Mouse (Mus musculus) lung, postnatal 0 days (tissue): Measurements from ENCODE around the gene Cacna2d2. TPM values are rescaled to one million over a fixed set of nuclear protein-coding genes. Genes with fewer than 3 reads are reported as not detected.

Experiments used
- ATAC-seq: fragments of 200-750 bp; cut with Nextera tagmentation; 2 replicates; pipeline ENCODE4 v1.8.0; 2017; ENCODE audit warnings: moderate library complexity
- DNase-seq: peaks from one replicate; pipeline ENCODE4 v3.0.0-alpha.2; 2016; ENCODE audit warnings: low spot score
- H3K27ac ChIP-seq: fragments of 300-500 bp; sonication (generic); 2 replicates; pipeline ENCODE4 v1.5.1; 2014; ENCODE audit warnings: antibody characterized with exemption, mild to moderate bottlenecking, low read length, mixed read lengths
- H3K27me3 ChIP-seq: fragments of 300-500 bp; sonication (generic); replicated peaks from 2 replicates; pipeline ENCODE4 v1.6.1; 2014; ENCODE audit warnings: low read length, mixed read lengths; ENCODE audit not compliant: insufficient read depth
- H3K36me3 ChIP-seq: fragments of 300-500 bp; sonication (generic); 2 replicates; pipeline ENCODE4 v1.6.1; 2014; ENCODE audit warnings: low read length, mixed read lengths; ENCODE audit not compliant: insufficient read depth
- H3K4me1 ChIP-seq: fragments of 300-500 bp; sonication (generic); 2 replicates; pipeline ENCODE4 v1.6.1; 2014; ENCODE audit warnings: antibody characterized with exemption, low read depth, low read length, mixed read lengths; ENCODE audit not compliant: insufficient read depth
- H3K4me2 ChIP-seq: fragments of 300-500 bp; sonication (generic); replicated peaks from 2 replicates; pipeline ENCODE4 v1.6.1; 2014; ENCODE audit warnings: low read depth, mild to moderate bottlenecking, low read length, moderate library complexity, mixed read lengths
- H3K4me3 ChIP-seq: fragments of 300-500 bp; sonication (generic); 2 replicates; pipeline ENCODE4 v1.5.1; 2014; ENCODE audit warnings: low read depth, low read length
- H3K9ac ChIP-seq: fragments of 300-500 bp; sonication (generic); replicated peaks from 2 replicates; pipeline ENCODE4 v1.6.1; 2014; ENCODE audit warnings: low read depth, mild to moderate bottlenecking
- H3K9me3 ChIP-seq: fragments of 300-500 bp; sonication (generic); 2 replicates; pipeline ENCODE4 v1.6.1; 2016; ENCODE audit warnings: low read length, mixed read lengths
- CTCF ChIP-seq: IDR thresholded peaks from 2 replicates; pipeline ENCODE4 v1.5.1; 2016; ENCODE audit warnings: antibody characterized with exemption, mild to moderate bottlenecking
- EP300 ChIP-seq: IDR thresholded peaks from 2 replicates; pipeline ENCODE4 v1.6.1; 2016; ENCODE audit warnings: antibody characterized with exemption, mild to moderate bottlenecking, control low read depth
- WGBS: fragments of 180-500 bp; shearing (Covaris S2); extraction: QIAGEN DNeasy Blood & Tissue Kit; methylation state at CpG from one replicate; pipeline ENCODE4 v1.1.7; 2014; 5-methylcytosine and 5-hydroxymethylcytosine counted together
- polyA plus RNA-seq: library from polyadenylated mRNA; unstranded; fragments of >200 nt; fragmentation: Nextera tagmentation; extraction: Ambion mirVana; gene quantifications from 2 replicates; pipeline ENCODE4 v1.2.1, GENCODE M21; 2015

Cacna2d2 gene
- polyA plus RNA-seq, 1 experiment from 2014 or later = 0.04 TPM

DNA sequence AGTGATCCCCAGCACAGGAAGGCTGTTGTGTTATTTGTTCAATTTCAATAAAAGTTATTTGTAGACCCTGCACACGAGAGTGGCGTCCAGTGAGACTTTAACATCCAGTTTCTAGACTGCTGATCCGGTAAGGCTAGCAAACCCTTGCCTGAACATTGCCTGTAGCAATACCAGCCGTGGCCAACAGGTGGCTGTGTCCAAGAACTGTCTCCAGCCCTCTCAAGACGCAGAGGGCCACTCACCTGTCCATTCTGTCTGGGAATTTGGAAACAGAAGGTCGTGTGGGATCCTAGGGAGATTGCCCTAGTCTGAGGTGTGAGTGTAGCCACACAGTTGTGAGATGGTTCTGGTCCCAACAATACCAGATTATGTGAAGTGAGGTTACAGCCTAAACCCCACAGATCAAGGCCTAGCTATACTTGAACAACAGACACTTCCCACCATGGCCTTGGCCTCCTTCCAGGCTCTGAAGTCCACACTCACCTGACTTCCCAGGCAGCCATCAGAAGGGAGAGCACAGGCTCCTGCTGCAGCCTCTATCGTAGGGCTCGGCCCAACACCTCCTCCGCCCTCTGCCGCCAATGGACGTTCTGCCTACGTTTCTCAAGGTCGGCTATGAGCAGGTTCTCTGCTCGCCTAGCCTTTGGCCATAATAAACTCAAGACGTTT is 166.8 kb downstream of the Cacna2d2 start:
- peak; percentile 94 for TF ChIP-seq CTCF
- TF ChIP-seq EP300 = no peak
- peak; percentile 78 for DNase-seq
- 42% methylated on average over 15 of the region's 15 CpGs for WGBS
- Histone ChIP-seq H3K4me2 (peak overlapping the region; percentile 32), H3K27me3 (no peaks in the 10 kb centered on the region), H3K9ac (0 out of 2 replicates have a peak overlapping the region, but pooled peaks have one; percentile 30), H3K9me3 (no peaks in the 10 kb centered on the region), H3K27ac (peak overlapping the region; percentile 92), H3K4me1 (peaks cover 21% of the 10 kb centered on the region; the same call in 1 of the 2 replicates), H3K4me3 (no peak overlapping the region; the same call in 1 of the 2 replicates), H3K36me3 (peaks cover 5% of the 10 kb centered on the region; the same call in 1 of the 2 replicates)
- peak; percentile 11; the same call in 1 of the 2 replicates for ATAC-seq

DNA sequence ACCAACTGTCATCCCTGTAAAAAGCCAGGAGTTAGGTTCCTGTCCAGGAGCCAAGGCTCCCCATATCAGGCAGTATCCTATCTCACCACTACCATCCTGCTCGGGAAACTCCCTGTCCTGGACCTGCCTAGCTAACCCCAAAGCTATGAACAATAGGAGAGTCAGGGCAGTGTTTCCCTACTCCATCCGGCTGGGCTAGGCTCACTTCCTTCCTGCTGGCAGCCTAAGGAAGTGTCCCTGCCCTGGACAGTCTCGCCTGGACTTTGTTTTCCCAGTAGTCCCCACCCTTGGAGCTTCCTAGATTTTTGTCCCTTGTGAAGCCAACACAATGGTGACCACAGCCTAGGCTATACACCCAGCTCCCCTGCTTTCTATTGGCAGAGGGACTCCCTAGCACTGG is 167.4 kb downstream of the Cacna2d2 start:
- Histone ChIP-seq H3K36me3 (peaks cover under 1% of the 10 kb centered on the region; the same call in 1 of the 2 replicates), H3K4me1 (peaks cover 21% of the 10 kb centered on the region; the same call in 1 of the 2 replicates), H3K9me3 (no peaks in the 10 kb centered on the region), H3K4me3 (no peak overlapping the region), H3K9ac (0 out of 2 replicates have a peak overlapping the region, but pooled peaks have one; percentile 30), H3K27ac (peak overlapping the region; percentile 92), H3K4me2 (peak overlapping the region; percentile 32), H3K27me3 (no peaks in the 10 kb centered on the region)
- WGBS = 40% methylated on average over 3 of the region's 3 CpGs
- DNase-seq (peak; percentile 83), ATAC-seq (peak; percentile 60)
- TF ChIP-seq EP300 (peak; percentile 97), CTCF (peak; percentile 50)

DNA sequence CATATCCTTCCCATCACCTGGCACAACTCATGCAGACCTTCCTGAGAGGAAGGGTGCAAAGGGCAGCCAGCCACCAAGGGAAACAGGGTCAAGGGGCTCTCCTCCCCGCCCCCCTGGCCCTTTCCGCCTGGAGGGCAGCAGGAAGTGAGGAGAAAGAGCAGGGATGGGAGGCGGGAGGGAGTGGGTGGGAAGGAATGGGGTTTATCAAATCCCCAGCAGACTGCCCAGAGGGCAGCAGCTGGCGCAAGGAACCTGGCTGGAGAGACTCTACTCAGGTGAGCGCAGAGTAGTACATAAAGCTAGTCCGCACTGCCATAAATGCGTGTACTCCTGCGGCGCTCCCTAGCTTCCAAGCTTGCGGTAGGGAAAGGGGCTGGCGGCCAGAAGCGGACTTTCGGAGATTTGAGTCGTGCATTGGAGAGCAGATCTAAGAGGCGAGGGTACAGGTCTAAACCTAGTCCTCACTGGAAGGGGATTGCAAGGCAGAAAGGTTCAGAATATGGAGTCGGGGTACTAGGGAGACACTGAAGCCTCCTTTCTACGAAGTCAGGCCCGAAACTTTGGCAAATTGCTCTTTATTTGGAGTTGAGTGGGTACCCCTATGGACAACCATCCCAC is 168.4 kb downstream of the Cacna2d2 start, which contains the start of gene Hyal2:
Gene Hyal2 (plus strand): TSS at position 244 of the 618 bp plus-strand sequence.
- peak within 1 kb of the TSS; percentile 70 for H3K4me2 ChIP-seq
- H3K27ac ChIP-seq = peak within 1 kb of the TSS; percentile 92
- TF ChIP-seq CTCF (peak; percentile 3; the same call in 1 of the 2 replicates), EP300 (no peak)
- H3K27me3 ChIP-seq = no peaks in the 10 kb centered on the region
- H3K4me3 ChIP-seq = peak within 1 kb of the TSS; percentile 63
- peaks cover 8% of the 10 kb centered on the region; the same call in 1 of the 2 replicates for H3K36me3 ChIP-seq
- 7% methylated on average over 18 of the region's 18 CpGs for WGBS
- H3K4me1 ChIP-seq = peaks cover 18% of the 10 kb centered on the region; the same call in 1 of the 2 replicates
- DNase-seq = peak; percentile 58
- ATAC-seq = no peak
- peak within 1 kb of the TSS; percentile 41 for H3K9ac ChIP-seq
- H3K9me3 ChIP-seq = no peaks in the 10 kb centered on the region

DNA sequence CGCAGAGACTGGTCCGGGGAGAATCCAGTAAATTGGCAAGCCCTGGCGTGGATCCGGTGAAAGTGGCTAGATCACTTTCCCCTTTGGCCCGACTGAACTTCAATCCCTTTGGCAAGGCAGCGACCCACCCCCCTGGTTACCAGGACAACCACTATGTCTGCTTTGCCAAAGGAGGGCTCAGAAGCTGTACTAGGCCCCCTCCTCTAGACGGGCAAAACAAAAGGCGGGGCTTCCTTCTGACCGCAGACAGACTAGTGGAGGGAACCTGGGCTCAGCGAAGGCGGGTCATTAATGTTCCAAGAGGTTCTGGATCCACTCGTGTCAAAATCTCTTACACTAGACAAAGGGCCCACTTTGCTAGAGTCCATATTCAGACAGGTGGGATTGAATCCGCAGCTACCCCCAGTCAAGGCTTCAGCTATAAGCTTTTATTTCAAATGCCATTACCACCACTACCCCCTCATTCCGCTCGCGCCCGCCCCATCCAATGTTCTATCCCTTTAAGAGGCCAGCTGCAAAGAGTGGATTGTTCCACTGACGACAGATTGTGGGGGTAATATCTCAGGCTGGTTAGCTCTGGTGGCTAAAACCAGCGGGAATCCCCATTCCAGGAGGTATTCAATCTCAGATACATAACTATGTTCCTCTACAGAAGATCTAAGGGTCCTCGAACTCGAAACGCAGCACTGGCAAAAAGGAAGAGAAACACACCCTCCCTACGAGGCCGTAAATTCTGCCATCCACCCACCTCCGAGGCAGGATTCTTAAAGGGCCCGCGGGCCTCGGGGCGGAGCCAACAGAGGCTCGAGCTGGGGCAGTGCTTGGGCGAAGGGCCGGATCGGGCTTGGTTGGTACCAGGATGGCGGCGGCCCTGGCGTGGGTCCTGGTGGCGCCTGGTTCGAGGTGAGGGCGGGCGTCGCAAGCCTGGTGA is 169.2 kb downstream of the Cacna2d2 start:
- peak overlapping the region; percentile 63 for H3K4me3 ChIP-seq
- peak overlapping the region; percentile 41 for H3K9ac ChIP-seq
- H3K9me3 ChIP-seq = no peaks in the 10 kb centered on the region
- H3K27me3 ChIP-seq = no peaks in the 10 kb centered on the region
- peak overlapping the region; percentile 70 for H3K4me2 ChIP-seq
- peaks cover 17% of the 10 kb centered on the region; the same call in 1 of the 2 replicates for H3K4me1 ChIP-seq
- peak; percentile 95 for DNase-seq
- peak overlapping the region; percentile 92 for H3K27ac ChIP-seq
- peaks cover 8% of the 10 kb centered on the region; the same call in 1 of the 2 replicates for H3K36me3 ChIP-seq
- WGBS = under 1% methylated on average over 41 of the region's 41 CpGs
- peak; percentile 68 for ATAC-seq
- TF ChIP-seq EP300 = peak; percentile 69
- no peak for TF ChIP-seq CTCF

DNA sequence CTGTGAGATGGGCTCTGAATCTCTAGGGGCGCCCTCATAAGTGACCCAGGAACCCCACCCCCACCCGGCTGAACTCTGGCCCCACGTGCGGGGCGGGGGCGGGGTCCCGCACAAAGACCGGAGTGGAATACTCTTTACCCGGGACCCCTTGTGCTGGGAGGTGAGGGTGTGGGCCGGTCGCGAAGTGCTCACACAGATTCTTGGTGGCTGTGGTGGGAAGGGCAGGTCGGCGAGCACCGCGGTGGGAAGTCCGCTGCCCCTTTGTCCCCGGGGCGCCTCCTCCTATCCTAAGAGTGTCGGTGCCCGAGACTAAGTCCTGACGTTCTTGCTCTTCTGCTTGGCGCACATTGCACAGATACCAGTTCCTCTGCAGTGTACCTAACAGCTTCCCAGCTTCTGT is 169.9 kb downstream of the Cacna2d2 start:
- H3K27me3 ChIP-seq = no peaks in the 10 kb centered on the region
- peak overlapping the region; percentile 41 for H3K9ac ChIP-seq
- ATAC-seq (peak; percentile 3), DNase-seq (peak; percentile 53)
- H3K36me3 ChIP-seq = peaks cover 8% of the 10 kb centered on the region; the same call in 1 of the 2 replicates
- 1% methylated on average over 22 of the region's 23 CpGs for whole genome bisulfite sequencing
- peak overlapping the region; percentile 92 for H3K27ac ChIP-seq
- H3K4me2 ChIP-seq = peak overlapping the region; percentile 70
- peak overlapping the region; percentile 63 for H3K4me3 ChIP-seq
- H3K4me1 ChIP-seq = peaks cover 11% of the 10 kb centered on the region; the same call in 1 of the 2 replicates
- no peaks in the 10 kb centered on the region for H3K9me3 ChIP-seq
- no peak for TF ChIP-seq CTCF
- TF ChIP-seq EP300 = no peak
